Comparison of ENCODE assay signal across 18 mouse cellular contexts in genomic region chr12:85521673-85522072, GRCm38 (mm10). TPM values are rescaled to one million over a fixed set of nuclear protein-coding genes. Genes with fewer than 3 reads are reported as not detected.
DNase-seq lines count a peak whose midpoint lies in the region; ATAC-seq lines count a peak whose summit lies in the region.
"Had no signal": no experiment of that assay in that cellular context is flagged by ENCODE, and none has a peak within 500 bp of the region (broad histone marks: within the 10 kb centered on the region; RNA-seq: fewer than 3 reads in every experiment).

No protein-coding gene starts in this region.

- no peaks in the 10 kb centered on the region for H3K27me3 ChIP-seq in heart, embryonic 11.5 days (ENCODE audit: control insufficient read depth, insufficient read depth, low read length)
- no peaks in the 10 kb centered on the region for H3K27me3 ChIP-seq in kidney, embryonic 15.5 days
- H3K27me3 ChIP-seq: embryonic facial prominence, embryonic 13.5 days; hindbrain, embryonic 15.5 days; limb, embryonic 15.5 days had no signal

- no peaks in the 10 kb centered on the region for H3K36me3 ChIP-seq in heart, embryonic 11.5 days (ENCODE audit: control insufficient read depth, insufficient read depth, low read length)
- no peaks in the 10 kb centered on the region for H3K36me3 ChIP-seq in kidney, embryonic 15.5 days
- H3K36me3 ChIP-seq: embryonic facial prominence, embryonic 13.5 days; G1E; hindbrain, embryonic 15.5 days; limb, embryonic 15.5 days had no signal

- no peak for ATAC-seq in heart, embryonic 11.5 days (replicated peaks; ENCODE audit: insufficient number of reproducible peaks, low FRiP score, low TSS enrichment)
- no peak for ATAC-seq in kidney, embryonic 15.5 days (replicated peaks; ENCODE audit: low FRiP score)
- ATAC-seq: intestine, postnatal 0 days; liver, postnatal 0 days; midbrain, embryonic 16.5 days had no signal

- 84% methylated on average over 1 of the region's 1 CpGs for WGBS in heart, embryonic 11.5 days (ENCODE audit: insufficient replicate concordance)
- 49% methylated on average over 1 of the region's 1 CpGs for WGBS in kidney, embryonic 15.5 days

- no peak overlapping the region for H3K4me2 ChIP-seq in heart, embryonic 11.5 days
- no peak overlapping the region for H3K4me2 ChIP-seq in kidney, embryonic 15.5 days
- H3K4me2 ChIP-seq: embryonic facial prominence, embryonic 13.5 days; hindbrain, embryonic 15.5 days; limb, embryonic 15.5 days had no signal

- DNase-seq in heart, adult 11 months, result peak; percentile 93
- DNase-seq in kidney, postnatal 14 days, result peak; percentile 24
- DNase-seq in gastrocnemius, postnatal 25 days, result peak; percentile 61
- DNase-seq in lung, postnatal 25 days (ENCODE audit: low spot score), result peak; percentile 11
- no peak for DNase-seq in adipocyte (ENCODE audit: low spot score)
- DNase-seq: cerebellum, adult 11 months; cerebellum, postnatal 25 days; layer of hippocampus, adult 9-11 months; liver, postnatal 0 days; right cerebral cortex, postnatal 25 days had no signal

- H3K4me1 ChIP-seq in heart, embryonic 11.5 days (ENCODE audit: control insufficient read depth, insufficient read depth, low read length), result peaks cover 5% of the 10 kb centered on the region; the same call in 1 of the 2 replicates
- H3K4me1 ChIP-seq in kidney, embryonic 15.5 days, result peaks cover 24% of the 10 kb centered on the region

- no peaks in the 10 kb centered on the region for H3K9me3 ChIP-seq in heart, embryonic 11.5 days (replicated peaks; ENCODE audit: control insufficient read depth, low read length)
- no peaks in the 10 kb centered on the region for H3K9me3 ChIP-seq in kidney, embryonic 15.5 days (replicated peaks)
- H3K9me3 ChIP-seq: embryonic facial prominence, embryonic 13.5 days; G1E; hindbrain, embryonic 15.5 days; limb, embryonic 15.5 days had no signal

- no peak overlapping the region for H3K27ac ChIP-seq in heart, embryonic 11.5 days (ENCODE audit: low read depth, low read length)
- H3K27ac ChIP-seq in kidney, embryonic 15.5 days, result no peak overlapping the region
- H3K27ac ChIP-seq: embryonic facial prominence, embryonic 13.5 days; hindbrain, embryonic 15.5 days; limb, embryonic 15.5 days had no signal

- H3K9ac ChIP-seq in heart, embryonic 11.5 days (ENCODE audit: low read depth, low read length), result no peak overlapping the region
- H3K9ac ChIP-seq in kidney, embryonic 15.5 days, result no peak overlapping the region
- H3K9ac ChIP-seq: embryonic facial prominence, embryonic 13.5 days; hindbrain, embryonic 15.5 days; limb, embryonic 15.5 days; liver, postnatal 0 days had no signal

- no peak overlapping the region for H3K4me3 ChIP-seq in heart, embryonic 11.5 days (ENCODE audit: low read depth, low read length)
- no peak overlapping the region for H3K4me3 ChIP-seq in kidney, embryonic 15.5 days (replicated peaks)
- H3K4me3 ChIP-seq: embryonic facial prominence, embryonic 13.5 days; hindbrain, embryonic 15.5 days; limb, embryonic 15.5 days had no signal

RNA-seq across cellular contexts. Expression of gene Fos, which starts 48.0 kb away (rescaled TPM):
- polyA plus RNA-seq in heart, embryonic 11.5 days (2014; fragmentation: Nextera tagmentation; extraction: Ambion mirVana), result 4.5 and 6.3 TPM in 2 replicates
- polyA plus RNA-seq in kidney, embryonic 15.5 days (2015; fragmentation: Nextera tagmentation; extraction: Ambion mirVana), result 3.5 and 3.8 TPM in 2 replicates
- 10 to 100 TPM in 1 of 2 experiments, 1 to 10 TPM in 1; 5.1 to 11.6 TPM for total RNA-seq in gastrocnemius, postnatal 25 days (2021)
